Mouse (Mus musculus) frontal cortex, postnatal 14 days (tissue): ENCODE results near the gene Abcc10.

Experiments used
- DNase-seq, 2 experiments: peaks; one replicate each; pipeline ENCODE4 v3.0.0; 2022; ENCODE audit warnings: low spot score in 2 of 2

Abcc10 gene

GRCm38 (mm10) chr17:46285407-46285806, 42.7 kb downstream of the Abcc10 start:
- no peak for DNase-seq

GRCm38 (mm10) chr17:46284653-46285052, 43.5 kb downstream of the Abcc10 start:
- DNase-seq, result no peak

- DNase-seq, result no peak
These were observed 44.2 kb downstream of the Abcc10 start for GRCm38 (mm10) chr17:46283911-46284310.

- no peak for DNase-seq
These were observed 45.0 kb downstream of the Abcc10 start for GRCm38 (mm10) chr17:46283140-46283539.

- peak; percentile 61 to 75 for DNase-seq
These were observed 45.5 kb downstream of the Abcc10 start, which contains the start of gene Tjap1 for GRCm38 (mm10) chr17:46282483-46283123. TSS of gene Tjap1 (minus strand) at chr17:46283026.

GRCm38 (mm10) chr17:46278011-46278765, 50.0 kb downstream of the Abcc10 start:
- DNase-seq, result no peak

GRCm38 (mm10) chr17:46277586-46277985, 50.6 kb downstream of the Abcc10 start:
- DNase-seq, result no peak

- no peak for DNase-seq
These were observed 52.6 kb downstream of the Abcc10 start for GRCm38 (mm10) chr17:46275506-46275905.

- DNase-seq, result no peak
These were observed 53.1 kb downstream of the Abcc10 start for GRCm38 (mm10) chr17:46275034-46275433.

GRCm38 (mm10) chr17:46274465-46274864, 53.7 kb downstream of the Abcc10 start:
- DNase-seq, result no peak

- DNase-seq, result no peak
These were observed 54.3 kb downstream of the Abcc10 start for GRCm38 (mm10) chr17:46273803-46274236.

- DNase-seq, result no peak
These were observed 55.5 kb downstream of the Abcc10 start for GRCm38 (mm10) chr17:46272675-46273074.

GRCm38 (mm10) chr17:46272058-46272457, 56.1 kb downstream of the Abcc10 start:
- no peak for DNase-seq

GRCm38 (mm10) chr17:46269771-46270534, 58.2 kb downstream of the Abcc10 start:
- DNase-seq, result no peak

- no peak for DNase-seq
These were observed 60.0 kb downstream of the Abcc10 start for GRCm38 (mm10) chr17:46268026-46268720.

GRCm38 (mm10) chr17:46267511-46267910, 60.6 kb downstream of the Abcc10 start:
- DNase-seq, result no peak

- no peak for DNase-seq
These were observed 61.2 kb downstream of the Abcc10 start for GRCm38 (mm10) chr17:46266986-46267385.

- DNase-seq, result peak; percentile 75 to 84
These were observed 62.1 kb downstream of the Abcc10 start for GRCm38 (mm10) chr17:46265918-46266618.

GRCm38 (mm10) chr17:46265502-46265901, 62.6 kb downstream of the Abcc10 start:
- DNase-seq, result no peak

GRCm38 (mm10) chr17:46262201-46262694, 65.9 kb downstream of the Abcc10 start:
- DNase-seq, result no peak

GRCm38 (mm10) chr17:46259675-46260074, 68.5 kb downstream of the Abcc10 start:
- DNase-seq, result no peak
